Mouse (Mus musculus) embryonic facial prominence, embryonic 10.5 days (tissue): ENCODE measurements around the gene Zscan10. TPM values are rescaled to one million over a fixed set of nuclear protein-coding genes. Genes with fewer than 3 reads are reported as not detected.

Experiments used
- DNase-seq: peaks from one replicate; pipeline ENCODE4 v3.0.0-alpha.2; 2017; ENCODE audit warnings: low spot score
- H3K27ac ChIP-seq: fragments of 300-500 bp; sonication (generic); replicated peaks from 2 replicates; pipeline ENCODE4 v1.5.1; 2016; ENCODE audit warnings: mild to moderate bottlenecking
- H3K27me3 ChIP-seq: fragments of 300-500 bp; sonication (generic); replicated peaks from 2 replicates; pipeline ENCODE4 v1.6.1; 2016; ENCODE audit warnings: low read depth, mild to moderate bottlenecking; ENCODE audit not compliant: poor library complexity, severe bottlenecking
- H3K36me3 ChIP-seq: fragments of 300-500 bp; sonication (generic); replicated peaks from 2 replicates; pipeline ENCODE4 v1.6.1; 2016; ENCODE audit warnings: mild to moderate bottlenecking, moderate library complexity
- H3K4me1 ChIP-seq: fragments of 300-500 bp; sonication (generic); 2 replicates; pipeline ENCODE4 v1.6.1; 2016
- H3K4me3 ChIP-seq: fragments of 300-500 bp; sonication (generic); 2 replicates; pipeline ENCODE4 v1.5.1; 2016; ENCODE audit warnings: mild to moderate bottlenecking, moderate library complexity
- H3K9me3 ChIP-seq: fragments of 300-500 bp; sonication (generic); 2 replicates; pipeline ENCODE4 v1.6.1; 2016; ENCODE audit warnings: mild to moderate bottlenecking
- WGBS: fragments of 180-500 bp; shearing (Covaris S2); methylation state at CpG from one replicate; pipeline ENCODE4 v1.1.7; 2016; 5-methylcytosine and 5-hydroxymethylcytosine counted together
- polyA plus RNA-seq: library from polyadenylated mRNA; unstranded; fragments of >200 nt; fragmentation: Nextera tagmentation; extraction: Ambion mirVana; gene quantifications from 2 replicates; pipeline ENCODE4 v1.2.1, GENCODE M21; 2016

The Zscan10 gene
- polyA plus RNA-seq, 1 experiment from 2014 or later, result 0.71 TPM

DNA sequence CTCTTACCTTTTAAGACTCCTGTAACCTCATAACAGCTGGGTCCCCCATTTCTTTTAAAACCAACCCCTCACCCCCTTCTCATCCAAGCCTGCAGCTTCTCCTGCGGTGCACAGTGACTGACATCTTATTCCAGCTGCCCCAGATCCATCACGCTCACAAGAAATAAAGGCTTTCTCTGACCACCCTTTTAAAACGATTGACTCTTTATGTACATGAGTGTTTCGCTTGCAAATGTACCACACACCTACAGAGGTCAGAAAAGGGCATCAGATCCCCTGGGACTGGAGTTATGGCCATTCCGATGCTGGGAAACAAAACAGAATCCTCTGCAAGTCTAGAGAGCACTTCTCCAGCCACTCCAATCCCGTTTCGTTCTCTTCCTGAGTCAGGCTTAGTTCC, 27.2 kb downstream of the Zscan10 start:
- Histone ChIP-seq H3K9me3 (no peaks in the 10 kb centered on the region), H3K36me3 (no peaks in the 10 kb centered on the region), H3K27ac (no peak overlapping the region), H3K27me3 (peaks cover 10% of the 10 kb centered on the region), H3K4me1 (peaks cover 9% of the 10 kb centered on the region), H3K4me3 (no peak overlapping the region)
- no peak for DNase-seq
- WGBS, result 43% methylated on average over 7 of the region's 7 CpGs

- Histone ChIP-seq H3K4me1 (peaks cover 9% of the 10 kb centered on the region), H3K9me3 (no peaks in the 10 kb centered on the region), H3K27me3 (peaks cover 10% of the 10 kb centered on the region), H3K36me3 (no peaks in the 10 kb centered on the region), H3K4me3 (peak overlapping the region; percentile 45), H3K27ac (no peak overlapping the region)
- 18% methylated on average over 22 of the region's 22 CpGs for WGBS
- DNase-seq, result peak; percentile 87
These were observed 29.8 kb downstream of the Zscan10 start for GRCm38 (mm10) chr17:23630195-23631020.

- Histone ChIP-seq H3K36me3 (no peaks in the 10 kb centered on the region), H3K27me3 (peaks cover 10% of the 10 kb centered on the region), H3K4me3 (no peak overlapping the region), H3K9me3 (no peaks in the 10 kb centered on the region), H3K4me1 (peaks cover 9% of the 10 kb centered on the region), H3K27ac (no peak overlapping the region)
- DNase-seq, result no peak
- WGBS, result 84% methylated on average over 8 of the region's 8 CpGs
These were observed 30.6 kb downstream of the Zscan10 start for GRCm38 (mm10) chr17:23631241-23631640.

DNA sequence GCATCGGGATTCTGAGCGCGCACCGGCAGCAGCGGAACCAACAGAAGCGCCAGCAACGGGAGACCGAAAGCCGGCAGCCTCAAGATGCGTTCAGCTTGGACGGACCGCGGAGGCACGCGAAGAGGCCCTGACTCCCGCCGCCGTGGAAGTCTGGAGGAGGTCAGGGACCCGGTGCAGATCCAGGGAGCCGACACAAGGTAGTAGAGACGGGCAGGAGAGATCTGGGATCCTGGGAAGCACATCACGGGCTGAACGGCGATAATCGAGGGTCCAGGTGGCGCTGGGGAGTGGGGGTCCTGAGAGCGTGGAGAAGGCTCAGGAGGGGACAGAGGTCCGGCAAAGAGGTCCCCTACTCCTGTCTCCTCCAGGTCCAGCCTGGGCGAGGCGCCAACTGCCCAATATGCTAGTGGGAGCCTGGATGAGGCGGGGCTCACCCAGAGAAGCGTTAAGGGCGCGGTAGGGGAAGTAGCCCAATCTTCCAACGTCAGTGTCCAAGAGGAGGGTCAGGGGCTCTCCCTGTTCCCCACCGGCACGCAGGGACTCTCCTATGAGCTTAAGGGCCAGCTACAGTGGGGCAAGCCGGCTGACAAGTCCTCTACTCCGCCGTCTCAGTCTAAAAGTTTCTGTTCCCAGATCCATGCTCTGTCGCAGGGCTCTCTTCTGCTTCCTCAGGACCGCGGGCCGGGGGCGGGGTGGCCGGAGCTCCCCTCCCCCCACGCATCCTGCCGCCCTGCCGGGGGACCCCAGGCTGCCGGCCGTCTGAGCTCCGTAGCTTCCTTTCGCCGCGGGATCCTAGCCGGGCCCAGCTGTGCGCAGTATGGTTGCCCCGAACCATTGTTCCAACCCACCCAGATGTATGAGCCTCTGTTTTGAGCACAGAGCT, 44.2 kb downstream of the Zscan10 start, which contains the start of gene Mmp25:
TSS of gene Mmp25 (minus strand) at position 665 of the 883 bp plus-strand sequence.
- Histone ChIP-seq H3K4me3 (peak within 1 kb of the TSS; percentile 62), H3K27ac (peak within 1 kb of the TSS; percentile 72), H3K4me1 (peaks cover 11% of the 10 kb centered on the region), H3K36me3 (no peaks in the 10 kb centered on the region), H3K27me3 (peaks cover 43% of the 10 kb centered on the region), H3K9me3 (no peaks in the 10 kb centered on the region)
- DNase-seq, result peak; percentile 62
- under 1% methylated on average over 58 of the region's 58 CpGs for WGBS

DNA sequence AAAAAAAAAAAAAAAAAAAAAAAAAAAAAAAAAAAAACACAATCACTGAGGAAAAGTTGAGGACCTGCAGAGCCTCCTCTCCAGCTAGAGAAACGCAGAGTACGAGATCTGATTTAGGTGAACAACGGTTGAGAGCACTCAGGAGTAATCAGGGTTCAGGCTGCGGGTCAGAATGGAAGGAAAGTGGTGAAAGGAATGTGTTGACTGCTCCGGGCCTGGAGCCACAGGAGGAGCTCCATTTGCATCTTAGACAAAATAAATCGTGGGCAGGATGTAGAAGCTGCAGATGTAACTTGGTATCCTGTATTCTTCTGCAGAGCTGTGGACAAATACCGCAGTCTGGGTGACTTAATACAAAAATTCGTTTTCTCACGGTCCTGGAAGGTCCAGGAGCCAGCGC, 45.2 kb downstream of the Zscan10 start:
- H3K36me3 ChIP-seq, result no peaks in the 10 kb centered on the region
- H3K4me3 ChIP-seq, result no peak overlapping the region
- no peak overlapping the region for H3K27ac ChIP-seq
- peaks cover 11% of the 10 kb centered on the region for H3K4me1 ChIP-seq
- 28% methylated on average over 10 of the region's 10 CpGs for WGBS
- no peaks in the 10 kb centered on the region for H3K9me3 ChIP-seq
- H3K27me3 ChIP-seq, result peaks cover 43% of the 10 kb centered on the region
- no peak for DNase-seq

GRCm38 (mm10) chr17:23651363-23651762, 50.7 kb downstream of the Zscan10 start:
- Histone ChIP-seq H3K9me3 (no peaks in the 10 kb centered on the region), H3K27ac (no peak overlapping the region), H3K27me3 (peaks cover 10% of the 10 kb centered on the region), H3K36me3 (no peaks in the 10 kb centered on the region), H3K4me3 (no peak overlapping the region), H3K4me1 (no peaks in the 10 kb centered on the region)
- DNase-seq, result no peak
- 88% methylated on average over 6 of the region's 6 CpGs for WGBS

- Histone ChIP-seq H3K9me3 (no peaks in the 10 kb centered on the region), H3K4me1 (no peaks in the 10 kb centered on the region), H3K27me3 (no peaks in the 10 kb centered on the region), H3K36me3 (no peaks in the 10 kb centered on the region), H3K27ac (no peak overlapping the region), H3K4me3 (no peak overlapping the region)
- no peak for DNase-seq
- 66% methylated on average over 2 of the region's 2 CpGs for WGBS
These were observed 52.7 kb downstream of the Zscan10 start for GRCm38 (mm10) chr17:23653324-23653723.

- H3K27me3 ChIP-seq, result peaks cover 3% of the 10 kb centered on the region; the same call in 1 of the 2 replicates
- no peak for DNase-seq
- 68% methylated on average over 6 of the region's 6 CpGs for WGBS
- no peaks in the 10 kb centered on the region for H3K9me3 ChIP-seq
- H3K27ac ChIP-seq, result no peak overlapping the region
- H3K36me3 ChIP-seq, result no peaks in the 10 kb centered on the region
- H3K4me1 ChIP-seq, result no peaks in the 10 kb centered on the region
- H3K4me3 ChIP-seq, result no peak overlapping the region
These were observed 53.3 kb downstream of the Zscan10 start for GRCm38 (mm10) chr17:23654001-23654400.

DNA sequence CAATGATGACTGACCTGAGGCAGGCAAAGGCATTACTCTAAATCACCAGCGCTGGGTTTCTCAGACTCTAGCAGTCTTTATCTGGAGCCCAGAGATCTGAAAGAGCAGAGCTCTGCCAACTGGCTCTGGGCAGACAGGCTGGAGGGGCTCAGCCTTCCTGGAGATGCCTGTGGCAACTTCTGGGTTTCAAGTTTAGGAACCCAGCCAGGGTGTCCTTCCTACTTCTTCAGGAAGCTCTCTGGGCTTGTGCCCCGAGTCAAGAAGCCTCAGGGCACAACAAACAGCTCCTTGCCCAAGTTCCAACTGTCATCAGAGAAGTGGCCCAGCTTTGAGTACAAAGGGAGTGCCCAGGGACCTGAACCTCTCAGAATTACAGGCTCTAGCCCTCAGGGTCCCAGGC, 53.8 kb downstream of the Zscan10 start:
- no peak for DNase-seq
- no peaks in the 10 kb centered on the region for H3K36me3 ChIP-seq
- H3K4me1 ChIP-seq, result no peaks in the 10 kb centered on the region
- H3K9me3 ChIP-seq, result no peaks in the 10 kb centered on the region
- peaks cover 7% of the 10 kb centered on the region for H3K27me3 ChIP-seq
- WGBS, result 72% methylated on average over 2 of the region's 2 CpGs
- no peak overlapping the region for H3K27ac ChIP-seq
- no peak overlapping the region for H3K4me3 ChIP-seq

- no peak overlapping the region for H3K4me3 ChIP-seq
- no peak overlapping the region for H3K27ac ChIP-seq
- no peaks in the 10 kb centered on the region for H3K9me3 ChIP-seq
- WGBS, result 79% methylated on average over 3 of the region's 3 CpGs
- peaks cover 48% of the 10 kb centered on the region for H3K27me3 ChIP-seq
- no peaks in the 10 kb centered on the region for H3K36me3 ChIP-seq
- H3K4me1 ChIP-seq, result peaks cover 12% of the 10 kb centered on the region
- no peak for DNase-seq
These were observed 57.8 kb downstream of the Zscan10 start for GRCm38 (mm10) chr17:23658450-23658849.

DNA sequence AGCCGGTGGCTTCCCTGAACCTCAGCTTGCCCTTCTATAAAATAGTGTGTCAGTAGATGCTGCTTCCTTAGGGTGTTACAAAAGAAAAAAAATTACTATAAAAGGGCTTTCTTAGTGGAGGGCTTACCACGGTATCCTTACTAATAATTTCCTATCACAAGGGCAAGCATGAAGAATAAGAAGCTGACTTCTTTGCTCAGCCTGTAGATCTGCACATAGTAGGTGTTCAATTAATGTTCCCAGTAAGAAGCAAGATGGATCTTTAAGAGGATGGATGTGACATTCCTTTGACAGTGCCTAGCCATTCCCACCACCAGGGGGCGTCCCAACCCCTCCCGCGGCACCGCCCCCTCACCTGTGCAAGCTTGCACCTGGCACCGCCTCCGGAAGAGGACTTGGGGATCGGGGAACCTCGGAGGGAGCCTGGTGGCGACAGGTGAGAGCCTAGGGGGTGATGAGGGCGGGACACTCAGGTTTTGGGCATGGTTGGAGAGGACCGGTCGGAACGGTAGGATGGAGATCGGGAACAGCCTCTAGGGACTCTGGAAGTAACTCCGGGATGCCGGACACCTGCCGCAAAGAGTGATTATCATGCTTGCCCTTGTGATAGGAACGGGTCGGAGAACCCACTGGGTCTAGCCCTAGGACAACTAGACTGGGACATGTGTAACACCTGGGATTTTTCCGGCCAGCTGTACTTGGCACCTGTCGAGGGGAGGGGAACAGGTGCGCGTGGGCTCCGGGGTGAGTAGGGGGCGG, 59.6 kb downstream of the Zscan10 start, which contains the start of gene Bicdl2:
TSS of gene Bicdl2 (plus strand) at position 390 of the 759 bp plus-strand sequence.
- peak; percentile 68 for DNase-seq
- no peaks in the 10 kb centered on the region for H3K9me3 ChIP-seq
- H3K36me3 ChIP-seq, result no peaks in the 10 kb centered on the region
- peak within 1 kb of the TSS; percentile 38 for H3K4me3 ChIP-seq
- peaks cover 52% of the 10 kb centered on the region for H3K27me3 ChIP-seq
- 5% methylated on average over 27 of the region's 27 CpGs for WGBS
- H3K27ac ChIP-seq, result no peak within 1 kb of the TSS
- peaks cover 20% of the 10 kb centered on the region for H3K4me1 ChIP-seq
